Mouse (Mus musculus) liver, postnatal 0 days (tissue): ENCODE measurements around the gene Invs.

Source experiments
- CTCF ChIP-seq: sonication (generic); IDR thresholded peaks from 2 replicates; pipeline ENCODE4 v1.5.1; 2016; ENCODE audit warnings: antibody characterized with exemption, low read depth
- EP300 ChIP-seq: IDR thresholded peaks from 2 replicates; pipeline ENCODE4 v1.6.1; 2016; ENCODE audit warnings: antibody characterized with exemption, low read depth, mild to moderate bottlenecking

DNA sequence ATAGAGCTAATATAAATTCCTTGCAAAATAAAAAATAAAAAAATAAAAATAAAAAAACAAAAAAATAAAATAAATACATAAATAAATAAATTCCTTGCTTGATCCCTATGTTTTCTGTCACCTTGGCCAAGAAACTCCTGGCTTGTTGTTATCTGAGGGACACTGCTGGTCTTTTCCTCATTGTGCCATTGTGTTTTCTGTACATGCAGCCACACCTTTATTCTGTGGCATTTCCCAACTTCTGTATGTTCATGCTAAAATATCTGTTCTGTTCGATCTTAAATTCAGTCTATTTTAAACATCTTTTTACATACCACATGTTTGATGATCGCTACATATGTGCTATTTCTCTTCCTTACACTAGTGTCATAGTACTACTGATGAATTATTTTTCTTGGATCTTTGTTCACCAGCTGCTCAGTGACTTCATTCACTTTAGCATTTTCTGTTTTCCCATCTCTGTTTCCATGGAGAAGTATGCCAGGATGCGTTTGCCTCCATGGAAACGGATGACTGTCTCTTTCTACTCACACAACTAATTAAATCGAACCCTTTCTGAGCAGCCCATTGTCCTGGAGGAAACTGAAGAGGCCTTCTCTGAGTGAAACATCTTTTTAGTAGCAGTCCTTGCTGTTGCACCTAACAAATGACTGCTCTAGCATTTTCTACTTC, 7.7 kb downstream of the Invs start:
- no peak for TF ChIP-seq CTCF
- no peak for TF ChIP-seq EP300
